Mouse (Mus musculus): Measurements from ENCODE around the gene Mast1.
A peak's percentile ranks its signal among the peaks of the same experiment; 100 is the strongest.

- TF ChIP-seq GATA1 (IDR thresholded peaks at IDR 0.05; ENCODE audit: borderline replicate concordance, low read length) (no peak), FLI1 (IDR thresholded peaks at IDR 0.05; ENCODE audit: low read length) (peak; percentile 49; the same call in 1 of the 2 replicates)
Observed at GRCm38 (mm10) chr8:84978248-84978940, 41.2 kb upstream of the Mast1 start, which contains the start of gene Junb.

All from megakaryocyte, embryonic 14.5 days (primary cell).